Mouse (Mus musculus) bone marrow, adult 2 months (tissue): ENCODE results near the gene Aldh3a2.

ENCODE experiments used
- CTCF ChIP-seq: fragments of 200-500 bp; IDR thresholded peaks from 2 replicates; pipeline ENCODE4 v1.5.1; 2011; ENCODE audit warnings: low read length, control low read depth; ENCODE audit not compliant: control insufficient read depth, insufficient read depth
- POLR2A ChIP-seq: fragments of 200-500 bp; IDR thresholded peaks from 2 replicates; pipeline ENCODE4 v1.6.1; 2011; ENCODE audit warnings: low read depth, mild to moderate bottlenecking, control low read depth, low read length, borderline replicate concordance; ENCODE audit not compliant: control insufficient read depth

DNA sequence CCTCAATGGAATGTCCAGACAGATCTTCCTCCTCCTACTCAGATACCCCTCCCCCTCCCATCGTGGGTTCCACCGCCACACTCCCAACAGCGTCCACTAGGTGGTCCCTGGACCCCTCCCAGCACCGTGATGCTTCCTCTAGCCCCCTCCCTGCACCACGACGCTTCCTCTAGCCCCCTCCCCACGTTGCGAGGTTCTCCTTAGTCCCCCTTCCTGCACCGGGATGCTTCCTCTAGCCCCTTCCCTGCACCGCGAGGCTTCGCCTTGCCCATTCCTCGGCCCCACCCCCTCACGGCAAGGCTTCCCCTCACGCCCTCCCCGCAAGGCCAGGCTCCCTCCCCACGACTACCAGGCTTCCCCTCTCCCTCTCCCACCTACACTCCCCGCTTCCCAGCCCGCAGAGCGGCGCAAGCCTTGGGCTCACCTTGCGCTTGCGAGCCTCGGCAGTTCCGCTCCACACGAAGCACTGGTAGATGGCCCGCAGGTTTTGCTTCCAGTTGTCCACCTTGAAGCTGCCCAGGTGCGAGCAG is 92.9 kb downstream of the Aldh3a2 start:
- peak; percentile 20; the same call in 1 of the 2 replicates for TF ChIP-seq CTCF
- TF ChIP-seq POLR2A = no peak; the same call in 1 of the 2 replicates
